Mouse (Mus musculus) C2C12 (cell line): ENCODE data around the gene Camp. TPM values are rescaled to one million over a fixed set of nuclear protein-coding genes. Genes with fewer than 3 reads are reported as not detected.

Experiments
- H3K27me3 ChIP-seq: one replicate; pipeline ENCODE4 v1.6.1; 2011; ENCODE audit not compliant: control insufficient read depth, insufficient read depth, insufficient read length
- H3K36me3 ChIP-seq: one replicate; pipeline ENCODE4 v1.6.1; 2011; ENCODE audit not compliant: control insufficient read depth, insufficient read depth
- H3K4me3 ChIP-seq: one replicate; pipeline ENCODE4 v1.5.1; 2011; ENCODE audit warnings: mild to moderate bottlenecking, control low read depth; ENCODE audit not compliant: poor library complexity, insufficient read depth, severe bottlenecking
- H3K79me2 ChIP-seq: one replicate; pipeline ENCODE4 v1.6.1; 2011; ENCODE audit not compliant: control insufficient read depth, insufficient read depth
- H3K79me3 ChIP-seq: one replicate; pipeline ENCODE4 v1.6.1; 2011; ENCODE audit warnings: low read depth, control low read depth
- H3ac ChIP-seq: one replicate; pipeline ENCODE3; 2011; ENCODE audit warnings: low read depth; ENCODE audit not compliant: control insufficient read depth, insufficient read length
- CEBPB ChIP-seq: IDR thresholded peaks from one replicate; pipeline ENCODE4 v1.6.1; 2011; ENCODE audit warnings: low read depth, mild to moderate bottlenecking, control low read depth, moderate library complexity
- CTCF ChIP-seq: IDR thresholded peaks from one replicate; pipeline ENCODE4 v1.5.1; 2011; ENCODE audit not compliant: control insufficient read depth, insufficient read depth, insufficient read length
- FOSL1 ChIP-seq: IDR thresholded peaks from one replicate; pipeline ENCODE4 v1.8.0; 2011; ENCODE audit warnings: mild to moderate bottlenecking, low read length; ENCODE audit not compliant: poor library complexity, insufficient read depth, severe bottlenecking
- MAX ChIP-seq: IDR thresholded peaks from one replicate; pipeline ENCODE4 v1.6.1; 2011; ENCODE audit warnings: mild to moderate bottlenecking, control low read depth
- MYOD1 ChIP-seq: IDR thresholded peaks from one replicate; pipeline ENCODE4 v1.6.1; 2011; ENCODE audit warnings: low read depth; ENCODE audit not compliant: control insufficient read depth, insufficient read length
- MYOG ChIP-seq: IDR thresholded peaks from one replicate; pipeline ENCODE4 v1.6.1; 2011; ENCODE audit not compliant: control insufficient read depth, insufficient read length; ENCODE audit errors: extremely low read depth
- USF1 ChIP-seq: IDR thresholded peaks from one replicate; pipeline ENCODE4 v1.6.1; 2011; ENCODE audit warnings: low read depth, mild to moderate bottlenecking, control low read depth, moderate library complexity
- polyA plus RNA-seq: library from polyadenylated mRNA; unstranded; fragments of >200 nt; fragmentation: generic; extraction: Trizol; gene quantifications from one replicate; pipeline ENCODE4 v1.2.1, GENCODE M21; 2012; ENCODE audit warnings: missing spikeins

Camp gene
- polyA plus RNA-seq, 1 experiment, result not detected

DNA sequence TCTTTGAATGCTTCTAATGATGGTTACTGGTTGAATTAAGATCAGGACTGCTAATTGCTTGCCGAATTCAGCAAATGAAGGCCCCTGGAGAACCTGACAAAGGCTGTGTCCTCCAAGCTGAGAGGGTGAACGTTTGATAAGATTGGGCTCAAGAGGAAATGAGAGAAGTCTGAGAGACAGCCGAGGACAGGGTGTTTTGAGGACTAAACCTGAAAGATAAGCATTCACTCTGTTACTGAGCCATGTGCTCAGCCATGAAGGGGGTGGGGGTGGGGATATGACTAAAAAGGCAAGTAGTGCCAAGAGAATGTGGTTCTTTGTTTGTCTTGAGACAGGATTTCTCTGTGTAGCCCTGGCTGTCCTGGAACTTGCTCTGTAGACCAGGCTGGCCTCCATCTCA is 13.7 kb upstream of the Camp start:
- no peak overlapping the region for H3K4me3 ChIP-seq
- TF ChIP-seq CEBPB, result no peak
- no peak for TF ChIP-seq USF1
- no peak for TF ChIP-seq MAX
- TF ChIP-seq CTCF, result no peak
- no peak for TF ChIP-seq FOSL1
- no peak for TF ChIP-seq MYOG
- TF ChIP-seq MYOD1, result no peak
- peaks cover 5% of the 10 kb centered on the region for H3K27me3 ChIP-seq

DNA sequence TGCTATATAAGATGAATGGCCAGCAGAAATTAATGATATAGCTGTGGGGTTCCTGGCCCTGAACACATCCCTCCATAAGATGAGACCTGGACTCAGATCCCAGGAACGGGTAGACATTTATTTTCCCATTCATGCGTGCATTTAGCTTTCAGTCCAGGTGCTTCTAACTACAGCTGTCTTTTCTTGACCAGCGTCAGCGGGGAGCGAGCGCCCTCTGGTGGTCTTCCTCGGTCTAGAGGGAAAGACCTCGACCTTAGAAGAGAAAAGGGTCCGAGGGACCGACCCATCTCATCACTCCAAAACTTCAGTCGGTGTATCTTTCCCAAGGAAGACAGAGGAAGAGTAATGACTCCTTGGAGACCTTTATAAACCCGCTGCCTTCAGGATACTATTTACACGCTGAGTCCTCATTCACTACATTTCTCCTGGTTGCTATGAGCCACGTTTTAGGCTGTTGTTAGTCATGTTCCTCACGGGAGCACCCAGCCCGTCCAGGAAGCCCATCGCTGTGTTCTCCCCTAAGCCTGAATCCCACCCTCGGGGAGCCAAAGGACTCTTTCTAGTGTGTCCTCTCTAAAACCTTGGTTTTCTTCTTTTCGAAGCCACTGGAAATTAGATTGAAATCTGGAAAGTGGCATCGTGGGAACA is 13.1 kb upstream of the Camp start:
- Histone ChIP-seq H3K79me3 (no peaks in the 10 kb centered on the region), H3K79me2 (no peaks in the 10 kb centered on the region), H3ac (no peak overlapping the region), H3K27me3 (peaks cover 8% of the 10 kb centered on the region), H3K36me3 (no peaks in the 10 kb centered on the region), H3K4me3 (no peak overlapping the region)
- no peak for TF ChIP-seq FOSL1
- TF ChIP-seq CTCF, result peak; percentile 62

More for the DNA sequence above, 13.7 kb upstream of the Camp start:
- H3ac ChIP-seq, result no peak overlapping the region
- H3K36me3 ChIP-seq, result no peaks in the 10 kb centered on the region
- H3K79me2 ChIP-seq, result no peaks in the 10 kb centered on the region
- H3K79me3 ChIP-seq, result no peaks in the 10 kb centered on the region

DNA sequence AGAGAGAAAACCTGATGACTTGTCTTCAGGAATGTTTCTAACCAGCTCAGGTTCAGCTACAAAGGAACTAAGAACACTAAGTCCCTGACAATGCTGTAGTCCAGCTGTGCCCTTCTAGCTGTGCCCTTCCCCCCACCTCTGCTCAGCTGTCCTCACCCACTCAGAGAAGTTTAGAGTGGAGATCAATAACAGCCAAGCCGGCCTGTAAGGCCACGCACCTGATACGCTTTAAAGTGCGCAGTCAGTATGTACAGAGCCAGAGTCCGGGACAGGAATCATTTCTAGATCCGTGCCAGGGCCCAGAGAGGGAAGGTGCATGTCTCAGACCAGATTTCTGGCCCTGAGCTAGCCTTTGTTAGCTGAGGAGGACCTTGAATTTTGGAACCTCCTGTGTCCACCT is 6.5 kb upstream of the Camp start:
- TF ChIP-seq CEBPB (no peak), CTCF (no peak), USF1 (no peak), FOSL1 (no peak), MYOG (no peak), MAX (no peak), MYOD1 (no peak)
- Histone ChIP-seq H3ac (no peak overlapping the region), H3K36me3 (no peaks in the 10 kb centered on the region)

DNA sequence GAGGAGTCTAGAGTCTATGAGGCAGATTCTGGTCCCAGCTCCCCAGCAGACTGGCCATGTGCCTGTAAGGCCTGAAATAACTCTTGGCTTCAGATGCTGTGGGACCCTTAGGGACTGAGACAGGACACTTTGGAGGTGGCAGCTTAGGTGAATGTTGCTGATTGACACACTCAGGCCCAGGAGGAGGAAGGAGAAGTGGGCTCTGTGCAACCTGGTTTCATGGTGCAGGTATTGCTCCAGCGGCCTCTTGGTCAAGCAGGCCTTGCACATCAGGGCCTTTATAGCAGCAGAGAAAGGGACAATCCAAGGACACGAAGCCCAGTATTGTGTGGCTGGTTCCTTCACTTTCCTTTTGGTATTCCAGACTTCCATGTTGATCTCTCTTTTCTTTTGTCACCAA is 4.9 kb upstream of the Camp start:
- no peak overlapping the region for H3ac ChIP-seq

More for the DNA sequence above, 6.5 kb upstream of the Camp start:
- no peaks in the 10 kb centered on the region for H3K79me3 ChIP-seq
- H3K27me3 ChIP-seq, result peaks cover 8% of the 10 kb centered on the region
- H3K4me3 ChIP-seq, result no peak overlapping the region
- no peaks in the 10 kb centered on the region for H3K79me2 ChIP-seq

DNA sequence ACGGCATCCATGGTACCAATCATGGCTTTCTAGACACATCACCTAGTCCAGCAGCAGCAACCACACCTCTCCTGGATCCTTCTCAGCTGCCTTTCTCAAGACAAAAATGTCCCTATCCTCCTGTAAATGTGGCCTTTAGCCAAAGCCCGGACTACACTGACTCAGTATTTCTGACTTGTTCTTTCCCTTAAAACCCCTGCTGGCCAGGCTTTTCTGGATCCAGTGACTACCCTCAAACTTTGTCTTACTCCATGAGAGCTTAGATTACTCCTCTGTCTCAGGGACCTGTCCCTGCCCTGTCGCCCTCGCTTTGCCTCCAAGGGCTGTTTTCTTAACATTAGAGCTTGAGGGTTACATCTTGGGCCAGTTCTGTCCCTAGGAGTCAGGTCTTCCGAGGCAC is 682 bp upstream of the Camp start:
- Histone ChIP-seq H3K79me2 (no peaks in the 10 kb centered on the region), H3K79me3 (no peaks in the 10 kb centered on the region), H3K36me3 (no peaks in the 10 kb centered on the region), H3K4me3 (no peak overlapping the region), H3ac (no peak overlapping the region), H3K27me3 (no peaks in the 10 kb centered on the region)
- no peak for TF ChIP-seq MYOD1

More for the DNA sequence above, 4.9 kb upstream of the Camp start:
- Histone ChIP-seq H3K79me3 (no peaks in the 10 kb centered on the region), H3K27me3 (peaks cover 6% of the 10 kb centered on the region), H3K4me3 (no peak overlapping the region), H3K36me3 (no peaks in the 10 kb centered on the region), H3K79me2 (no peaks in the 10 kb centered on the region)
- TF ChIP-seq USF1, result no peak

DNA sequence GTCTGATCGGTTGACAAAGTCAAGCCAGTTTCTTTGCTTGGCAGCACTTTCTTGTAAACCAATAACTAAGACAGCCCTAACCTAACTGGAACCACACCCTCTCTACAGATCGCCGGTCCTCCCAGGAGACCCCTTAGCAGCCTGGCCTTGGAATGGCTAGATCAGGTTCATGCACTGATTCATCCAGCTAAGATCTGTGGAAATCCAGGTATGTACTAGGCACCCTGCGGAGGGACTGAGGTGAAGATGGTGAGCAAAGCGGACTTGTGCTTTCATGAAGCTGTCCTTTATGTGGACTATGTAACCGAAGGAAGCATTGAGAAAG is 16.4 kb downstream of the Camp start:
- peaks cover 17% of the 10 kb centered on the region for H3K79me2 ChIP-seq
- peaks cover 3% of the 10 kb centered on the region for H3K36me3 ChIP-seq

More for the DNA sequence above, 16.4 kb downstream of the Camp start:
- H3K4me3 ChIP-seq, result peak overlapping the region; percentile 49
- H3ac ChIP-seq, result peak overlapping the region; percentile 9
- no peak for TF ChIP-seq MYOG
- TF ChIP-seq USF1, result no peak
- TF ChIP-seq MYOD1, result no peak
- TF ChIP-seq FOSL1, result no peak
- no peak for TF ChIP-seq MAX
- no peak for TF ChIP-seq CEBPB
- no peak for TF ChIP-seq CTCF
- no peaks in the 10 kb centered on the region for H3K27me3 ChIP-seq
- no peaks in the 10 kb centered on the region for H3K79me3 ChIP-seq
